Mouse (Mus musculus): ENCODE results near the gene Ppp1r13b. TPM values are rescaled to one million over a fixed set of nuclear protein-coding genes. Genes with fewer than 3 reads are reported as not detected.

Ppp1r13b gene
- total and polyA plus RNA-seq, 3 experiments: 0.42 to 2.0 (median 0.64) TPM

- no peak for TF ChIP-seq MXI1 (IDR thresholded peaks at IDR 0.05; ENCODE audit: low read depth, low read length)
These were observed 88.0 kb downstream of the Ppp1r13b start (continued) for GRCm38 (mm10) chr12:111819936-111820335.

GRCm38 (mm10) chr12:111817991-111818390, 89.9 kb downstream of the Ppp1r13b start:
- dilution Hi-C loops (cut with MboI; ENCODE audit: extremely low pct_ligation_motif_present, extremely low pct_unique_long_range_greater_than_20kb, low sequenced_read_pairs): no loop called here
- H3K9ac ChIP-seq (ENCODE audit: insufficient read depth, low read depth): no peak overlapping the region

GRCm38 (mm10) chr12:111816967-111817366, 90.9 kb downstream of the Ppp1r13b start:
- dilution Hi-C loops (cut with MboI; ENCODE audit: extremely low pct_ligation_motif_present, extremely low pct_unique_long_range_greater_than_20kb, low sequenced_read_pairs) (no loop called here), in situ Hi-C loops (cut with MboI; ENCODE audit: low pct_ligation_motif_present, low pct_unique_long_range_greater_than_20kb, low sequenced_read_pairs) (no loop called here)
- peaks cover 10 to 18% of the 10 kb centered on the region in 2 experiments for H3K4me1 ChIP-seq (ENCODE audit: control insufficient read depth in 1 of 2, insufficient read depth in 2 of 2)
- H3K79me2 ChIP-seq (replicated peaks; ENCODE audit: control insufficient read depth, extremely low read depth, insufficient read depth, poor library complexity, severe bottlenecking): no peaks in the 10 kb centered on the region
- no peak for DNase-seq (ENCODE audit: extremely low read depth)
- H3K27me3 ChIP-seq (replicated peaks): no peaks in the 10 kb centered on the region
- H3K4me3 ChIP-seq (replicated peaks in 1 of 3; ENCODE audit: low read depth in 2 of 3, low read length in 2 of 3, poor library complexity in 1 of 3): no peak overlapping the region
- H3K36me3 ChIP-seq (replicated peaks in 1 of 2; ENCODE audit: control insufficient read depth in 1 of 2, insufficient read depth in 1 of 2, low read length in 1 of 2): peaks cover 0 to 17% of the 10 kb centered on the region in 2 experiments
- no peaks in the 10 kb centered on the region for H3K9me3 ChIP-seq (replicated peaks; ENCODE audit: low read length)
- H3K4me2 ChIP-seq (ENCODE audit: insufficient read depth, low read depth, poor library complexity, severe bottlenecking): no peak overlapping the region
- no peak for TF ChIP-seq ZKSCAN1 (IDR thresholded peaks at IDR 0.05; ENCODE audit: borderline replicate concordance, low read depth, low read length)
- TF ChIP-seq SMC3 (IDR thresholded peaks at IDR 0.05; ENCODE audit: low read depth, low read length): peak; percentile 3; the same call in 1 of the 2 replicates
- no peak overlapping the region for H3K27ac ChIP-seq (ENCODE audit: insufficient read depth, low read depth)
- no peak overlapping the region for H3K9ac ChIP-seq (ENCODE audit: insufficient read depth, low read depth)

More at GRCm38 (mm10) chr12:111817991-111818390, 89.9 kb downstream of the Ppp1r13b start:
- Histone ChIP-seq H3K27ac (ENCODE audit: insufficient read depth, low read depth) (no peak overlapping the region), H3K4me1 (ENCODE audit: control insufficient read depth in 1 of 2, insufficient read depth in 2 of 2) (peaks cover 5 to 12% of the 10 kb centered on the region in 2 experiments), H3K36me3 (replicated peaks in 1 of 2; ENCODE audit: control insufficient read depth in 1 of 2, insufficient read depth in 1 of 2, low read length in 1 of 2) (peaks cover 0 to 17% of the 10 kb centered on the region in 2 experiments), H3K79me2 (replicated peaks; ENCODE audit: control insufficient read depth, extremely low read depth, insufficient read depth, poor library complexity, severe bottlenecking) (no peaks in the 10 kb centered on the region), H3K27me3 (replicated peaks) (no peaks in the 10 kb centered on the region), H3K4me3 (replicated peaks in 1 of 3; ENCODE audit: low read depth in 2 of 3, low read length in 2 of 3, poor library complexity in 1 of 3) (no peak overlapping the region), H3K4me2 (ENCODE audit: insufficient read depth, low read depth, poor library complexity, severe bottlenecking) (no peak overlapping the region), H3K9me3 (replicated peaks; ENCODE audit: low read length) (no peaks in the 10 kb centered on the region)
- in situ Hi-C loops (cut with MboI; ENCODE audit: low pct_ligation_motif_present, low pct_unique_long_range_greater_than_20kb, low sequenced_read_pairs): no loop called here
- TF ChIP-seq EP300 (IDR thresholded peaks at IDR 0.05; ENCODE audit: low read length) (no peak), ZC3H11A (IDR thresholded peaks at IDR 0.05; ENCODE audit: low read depth, low read length) (no peak), MAFK (IDR thresholded peaks at IDR 0.05; ENCODE audit: insufficient replicate concordance, low read length) (no peak), POLR2A (IDR thresholded peaks at IDR 0.05; ENCODE audit: low read depth, low read length) (no peak), JUND (conservative IDR thresholded peaks at IDR 0.05; ENCODE audit: low read depth, low read length) (no peak), MEF2A (IDR thresholded peaks at IDR 0.05; ENCODE audit: borderline replicate concordance, low read depth, low read length) (no peak), CHD2 (IDR thresholded peaks at IDR 0.05; ENCODE audit: low read length) (no peak), IRF4 (IDR thresholded peaks at IDR 0.05; ENCODE audit: low read depth, low read length) (no peak), MXI1 (IDR thresholded peaks at IDR 0.05; ENCODE audit: low read depth, low read length) (no peak), CTCF (conservative IDR thresholded peaks at IDR 0.05 in 1 of 2, IDR thresholded peaks at IDR 0.05 in 1 of 2; ENCODE audit: low read depth in 2 of 2, low read length in 2 of 2) (no peak), NELFE (IDR thresholded peaks at IDR 0.05; ENCODE audit: low read depth, low read length) (no peak), HCFC1 (IDR thresholded peaks at IDR 0.05; ENCODE audit: low read depth, low read length) (no peak), ETS1 (conservative IDR thresholded peaks at IDR 0.05; ENCODE audit: low read depth, low read length) (no peak), RAD21 (IDR thresholded peaks at IDR 0.05; ENCODE audit: low read depth, low read length) (no peak), SMC3 (IDR thresholded peaks at IDR 0.05; ENCODE audit: low read depth, low read length) (no peak), ELF1 (IDR thresholded peaks at IDR 0.05; ENCODE audit: low read depth, low read length) (no peak), KAT2A (IDR thresholded peaks at IDR 0.05; ENCODE audit: insufficient replicate concordance, low read length) (no peak), GABPA (IDR thresholded peaks at IDR 0.05; ENCODE audit: insufficient replicate concordance, low read depth, low read length) (no peak), MYC (IDR thresholded peaks at IDR 0.05; ENCODE audit: low read depth, low read length) (no peak)
- no peak for DNase-seq (ENCODE audit: extremely low read depth)

Measured in CH12.LX (cell line).